Mouse (Mus musculus): Measurements from ENCODE around the gene Smok3c.
"Not testable (repeated sequence)": the region's sequence is repeated elsewhere in the genome, so short reads cannot be mapped to it uniquely, and the experiment has no call there.

The Smok3c gene

DNA sequence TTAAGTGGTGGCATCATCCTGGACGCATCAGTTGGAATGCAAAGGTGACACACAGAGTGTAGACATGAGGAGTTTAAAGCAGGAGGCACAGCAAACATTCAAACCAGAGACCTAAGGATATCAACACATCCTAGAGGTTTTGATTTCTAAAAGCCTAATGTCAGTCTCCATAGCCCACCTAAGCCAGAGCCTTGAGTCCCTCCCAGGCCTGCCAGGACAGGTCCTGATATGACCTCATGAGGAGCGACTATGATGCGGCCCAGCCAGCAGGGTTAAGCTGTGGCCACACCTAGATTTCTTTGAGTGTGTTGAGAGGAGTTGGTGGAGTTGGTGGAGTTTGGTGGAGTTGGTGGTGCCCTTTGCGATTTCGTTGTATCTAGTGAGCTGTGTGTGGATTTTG, at the start of gene Smok3c:
Gene Smok3c, plus strand, starts transcription at position 301 of the 400 bp plus-strand sequence.
- not testable (repeated sequence) for DNase-seq (ENCODE audit: low read depth, low spot score)

DNA sequence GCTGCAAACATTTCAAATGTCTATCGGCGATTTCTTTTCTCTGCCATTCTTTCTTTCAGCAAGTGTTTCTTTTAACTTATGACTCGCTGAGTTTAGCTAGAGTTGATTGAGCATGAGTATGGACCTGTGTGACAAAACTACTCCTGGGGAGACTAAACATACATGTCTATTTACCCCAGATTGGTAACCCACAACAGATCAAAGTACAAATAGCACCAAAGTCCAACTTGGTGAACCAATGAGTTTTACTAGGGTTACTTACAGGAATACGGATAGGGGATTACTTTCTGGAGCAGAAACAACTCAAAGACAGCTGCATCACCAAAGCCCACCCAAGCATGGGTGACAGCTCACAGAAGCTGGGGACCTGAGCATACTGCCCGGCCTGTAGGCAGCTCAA, 43.6 kb upstream of the Smok3c start:
- DNase-seq (ENCODE audit: low read depth, low spot score), result no peak

DNA sequence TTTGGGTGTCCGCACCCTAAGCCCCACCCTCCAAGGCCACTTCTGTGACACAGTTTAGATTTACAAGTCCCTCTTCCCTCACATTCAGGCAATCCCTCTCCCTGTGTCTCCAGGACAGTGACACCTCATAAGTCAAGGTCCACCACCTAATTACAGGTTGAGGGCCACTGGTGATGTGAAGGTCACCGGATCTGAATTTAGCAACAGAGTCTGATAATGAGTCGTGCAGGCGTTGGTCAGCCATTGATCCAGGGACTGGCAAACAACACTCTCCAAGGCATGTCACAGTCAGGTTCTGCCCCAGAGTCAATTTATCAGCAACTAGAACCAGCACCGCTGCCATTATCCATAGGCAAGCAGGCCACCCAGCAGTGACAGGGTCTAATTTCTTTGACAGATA, 40.6 kb upstream of the Smok3c start:
- DNase-seq (ENCODE audit: low read depth, low spot score), result no peak

DNA sequence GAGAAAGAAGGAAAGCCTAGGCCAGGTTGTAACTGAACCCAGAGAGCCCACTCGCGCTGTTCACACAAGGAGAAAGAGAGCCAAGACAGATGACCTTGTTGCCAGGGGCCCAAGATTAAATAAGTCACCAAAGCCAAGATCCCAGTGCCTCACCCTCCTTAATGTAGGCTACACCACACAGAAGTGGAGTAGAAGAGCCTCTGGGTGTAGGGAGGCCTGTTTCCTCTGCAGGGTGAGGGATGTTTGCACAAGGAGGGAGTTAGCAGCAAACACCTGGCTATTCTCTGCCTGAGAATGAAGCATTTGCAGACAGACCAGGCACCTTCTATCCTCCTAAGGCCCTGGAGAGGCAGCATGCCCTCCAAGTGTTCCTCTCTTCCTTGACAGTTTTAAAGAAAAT, 36.5 kb upstream of the Smok3c start:
- DNase-seq (ENCODE audit: low read depth, low spot score), result no peak

DNA sequence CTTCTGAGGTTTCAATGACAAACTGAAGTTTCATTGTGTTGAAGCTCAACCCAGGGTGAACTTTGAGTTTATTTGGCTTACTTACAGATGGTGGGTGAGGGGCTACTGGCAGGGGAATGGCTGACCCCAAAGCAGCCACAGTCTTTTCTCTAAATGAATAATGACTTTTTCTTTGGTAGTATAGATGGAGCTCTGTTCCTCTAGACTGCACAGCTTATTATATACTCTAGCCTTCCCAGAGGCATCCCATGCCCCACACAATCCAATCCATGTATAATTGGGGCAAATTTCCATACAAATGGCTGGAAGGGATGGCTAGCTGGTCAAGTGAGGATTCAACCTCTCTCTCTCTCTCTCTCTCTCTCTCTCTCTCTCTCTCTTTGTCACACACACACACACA, 36.0 kb upstream of the Smok3c start:
- no peak for DNase-seq (ENCODE audit: low read depth, low spot score)

DNA sequence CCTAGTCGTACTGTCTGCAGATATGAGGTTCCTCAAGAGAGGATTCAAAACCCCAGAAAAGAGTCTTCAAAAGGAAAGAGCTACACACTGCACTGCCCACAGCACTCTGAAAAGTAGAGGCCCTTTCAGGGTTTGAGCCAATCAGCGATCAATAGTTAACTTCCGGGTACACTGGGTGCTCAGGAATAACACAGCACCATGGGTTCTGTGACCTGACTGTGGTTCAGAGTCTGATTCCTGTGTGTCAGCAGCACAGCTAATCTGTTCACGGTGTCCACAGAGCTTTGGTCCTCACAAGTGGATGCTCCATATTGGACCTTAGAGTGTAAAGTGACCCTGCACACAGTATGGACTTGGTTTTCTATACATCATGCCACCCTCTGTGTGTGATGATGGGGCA, 33.4 kb upstream of the Smok3c start:
- DNase-seq (ENCODE audit: low read depth, low spot score), result not testable (repeated sequence)

DNA sequence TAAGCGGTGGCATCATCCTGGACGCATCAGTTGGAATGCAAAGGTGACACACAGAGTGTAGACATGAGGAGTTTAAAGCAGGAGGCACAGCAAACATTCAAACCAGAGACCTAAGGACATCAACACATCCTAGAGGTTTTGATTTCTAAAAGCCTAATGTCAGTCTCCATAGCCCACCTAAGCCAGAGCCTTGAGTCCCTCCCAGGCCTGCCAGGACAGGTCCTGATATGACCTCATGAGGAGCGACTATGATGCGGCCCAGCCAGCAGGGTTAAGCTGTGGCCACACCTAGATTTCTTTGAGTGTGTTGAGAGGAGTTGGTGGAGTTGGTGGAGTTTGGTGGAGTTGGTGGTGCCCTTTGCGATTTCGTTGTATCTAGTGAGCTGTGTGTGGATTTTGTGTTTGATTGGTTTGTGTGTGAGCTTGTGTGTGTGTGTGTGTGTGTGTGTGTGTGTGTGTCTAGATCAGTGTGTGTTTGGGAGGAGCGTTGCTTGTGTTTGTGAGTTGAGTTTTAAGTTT, 32.0 kb upstream of the Smok3c start, which contains the start of the genes Smok3a and Smok3b:
Gene Smok3a, plus strand, starts transcription at position 301 of the 519 bp plus-strand sequence.
Gene Smok3b, plus strand, starts transcription at position 469 of the 519 bp plus-strand sequence.
- not testable (repeated sequence) for DNase-seq (ENCODE audit: low read depth, low spot score)

DNA sequence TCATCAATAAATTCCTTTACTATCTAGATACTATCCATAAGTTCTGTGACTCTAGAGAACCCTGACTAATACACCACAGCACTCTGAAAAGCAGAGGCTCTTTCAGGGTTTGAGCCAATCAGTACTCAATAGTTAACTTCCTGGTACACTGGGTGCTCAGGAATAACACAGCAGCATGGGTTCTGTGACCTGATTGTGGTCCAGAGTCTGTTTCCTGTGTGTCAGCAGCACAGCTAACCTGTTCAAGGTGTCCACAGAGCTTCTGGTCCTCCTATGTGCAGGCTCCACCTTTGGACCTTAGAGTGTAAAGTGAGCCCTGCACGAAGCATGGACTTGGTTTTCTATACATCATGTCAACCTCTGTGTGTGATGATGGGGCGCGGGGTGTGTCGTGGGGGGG, 20.8 kb downstream of the Smok3c start:
- no peak for DNase-seq (ENCODE audit: low read depth, low spot score)

DNA sequence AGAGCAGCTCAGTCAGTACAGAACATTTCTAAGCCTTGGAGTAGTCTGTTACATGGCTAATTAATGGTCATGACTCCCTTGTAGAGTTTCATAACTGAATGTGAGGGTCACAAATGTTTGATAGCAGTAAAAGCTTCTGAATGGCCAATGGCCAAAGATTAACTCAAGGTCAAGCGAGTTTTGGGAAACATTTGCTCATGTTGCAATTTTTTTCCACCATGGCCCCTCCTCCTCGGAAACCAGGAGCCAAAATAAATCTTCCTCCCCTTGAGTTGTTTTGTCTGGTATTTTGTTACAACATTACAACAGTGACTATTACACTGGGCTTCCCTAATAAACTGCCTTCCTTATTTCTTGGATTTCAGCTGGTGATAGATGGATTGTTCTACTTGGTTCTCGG, 22.7 kb downstream of the Smok3c start:
- DNase-seq (ENCODE audit: low read depth, low spot score), result no peak

DNA sequence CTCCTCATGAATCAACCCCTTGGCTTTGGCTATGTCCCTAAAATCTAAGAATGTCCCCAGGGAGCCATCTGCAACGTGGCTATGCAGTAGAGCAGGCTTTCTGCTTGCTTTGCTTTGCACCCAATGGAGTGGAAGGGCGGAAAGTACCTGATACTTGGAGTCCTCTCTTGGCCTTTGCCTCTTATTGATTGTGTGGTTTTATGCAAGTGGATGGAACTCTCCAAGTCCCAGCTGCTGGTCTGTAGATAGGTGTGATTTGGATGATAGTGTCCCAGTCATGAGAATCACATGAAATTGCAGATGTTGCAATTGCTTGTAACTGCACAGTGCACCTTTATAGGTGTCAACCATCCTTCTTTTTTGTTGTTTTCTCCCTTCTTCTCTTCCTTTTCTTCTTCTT, 23.2 kb downstream of the Smok3c start:
- DNase-seq (ENCODE audit: low read depth, low spot score), result no peak

DNA sequence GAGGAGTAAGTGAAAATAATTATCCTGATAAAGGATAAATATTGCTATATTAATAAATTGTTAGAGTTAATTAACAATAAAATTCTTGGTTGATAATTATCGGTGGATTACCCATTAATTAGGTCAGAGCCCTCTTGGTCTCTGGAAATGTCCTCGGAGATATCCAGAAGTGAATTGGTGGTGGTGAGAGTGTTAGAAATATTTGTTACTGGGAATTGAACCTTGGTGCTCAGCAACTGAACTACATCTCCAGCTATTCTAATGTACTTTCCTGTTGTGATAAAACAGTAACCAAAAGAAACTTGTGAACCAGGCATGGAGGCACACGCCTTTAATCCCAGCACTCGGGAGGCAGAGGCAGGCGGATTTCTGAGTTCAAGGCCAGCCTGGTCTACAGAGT, 27.5 kb downstream of the Smok3c start:
- DNase-seq (ENCODE audit: low read depth, low spot score), result no peak

DNA sequence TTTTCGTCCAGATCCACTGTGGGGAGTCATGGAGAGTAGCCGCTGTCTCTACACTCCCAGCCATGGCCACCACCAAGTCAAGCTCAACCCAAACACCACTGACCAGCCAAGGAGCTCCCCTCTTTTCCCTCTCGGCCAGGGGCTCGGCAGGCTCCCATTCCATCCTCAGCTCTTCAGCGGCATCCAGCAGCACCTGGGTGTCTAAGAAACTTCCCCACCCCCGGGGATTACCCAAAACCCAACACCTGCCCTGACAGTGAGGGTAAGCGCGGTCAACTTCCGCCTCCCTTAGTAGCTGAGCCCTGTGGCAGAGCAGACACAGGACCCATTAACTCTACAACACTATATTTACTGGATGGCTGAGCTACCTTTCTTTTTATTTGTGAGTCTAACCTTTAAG, 28.5 kb downstream of the Smok3c start:
- DNase-seq (ENCODE audit: low read depth, low spot score), result no peak

DNA sequence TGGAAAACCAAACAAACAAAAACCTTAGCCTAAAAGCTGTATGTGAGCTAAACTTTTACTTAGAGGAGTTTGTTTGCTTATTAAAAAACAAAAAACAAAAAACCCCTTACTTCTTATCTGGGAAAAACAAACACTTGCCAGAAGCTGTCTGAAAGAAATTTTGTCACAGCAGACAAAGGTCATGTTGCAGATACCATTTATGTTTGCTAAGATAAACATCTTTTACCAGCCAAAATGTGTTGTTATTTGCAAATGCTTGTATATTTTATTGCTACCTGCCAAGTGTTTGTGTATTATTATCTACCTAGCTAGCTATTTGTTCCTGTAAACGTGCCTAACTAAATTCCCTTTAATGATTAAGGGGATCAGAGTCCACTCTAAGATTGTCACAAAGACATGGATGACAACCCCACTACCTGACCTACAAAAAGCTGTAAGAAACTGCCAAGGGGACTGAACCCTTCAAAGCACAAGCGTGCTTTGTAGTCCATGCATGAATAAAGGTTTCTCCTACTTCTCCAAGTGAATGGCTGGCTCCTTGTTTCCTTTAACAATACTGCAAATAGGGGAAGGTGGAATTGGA, 30.4 kb downstream of the Smok3c start:
- DNase-seq (ENCODE audit: low read depth, low spot score), result no peak

DNA sequence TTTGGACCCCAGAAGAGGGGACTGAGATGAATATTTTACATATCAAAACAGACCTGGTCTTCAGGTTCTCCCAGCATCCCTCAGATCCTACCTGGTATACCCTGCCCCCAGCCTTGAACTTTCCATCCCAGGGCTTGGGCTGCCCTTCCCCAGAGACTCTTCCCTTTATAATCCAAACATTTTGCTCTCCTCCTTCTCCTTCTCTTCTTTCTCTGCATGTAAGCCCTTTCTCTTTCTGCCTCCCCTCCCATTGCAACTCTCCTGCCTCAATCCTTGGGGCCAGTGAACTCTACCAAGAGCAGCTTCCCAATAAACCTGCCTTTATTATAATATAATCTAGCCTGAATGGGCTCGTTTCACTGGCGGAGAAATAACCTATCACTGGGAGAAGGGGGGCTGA, 30.9 kb downstream of the Smok3c start:
- no peak for DNase-seq (ENCODE audit: low read depth, low spot score)

DNA sequence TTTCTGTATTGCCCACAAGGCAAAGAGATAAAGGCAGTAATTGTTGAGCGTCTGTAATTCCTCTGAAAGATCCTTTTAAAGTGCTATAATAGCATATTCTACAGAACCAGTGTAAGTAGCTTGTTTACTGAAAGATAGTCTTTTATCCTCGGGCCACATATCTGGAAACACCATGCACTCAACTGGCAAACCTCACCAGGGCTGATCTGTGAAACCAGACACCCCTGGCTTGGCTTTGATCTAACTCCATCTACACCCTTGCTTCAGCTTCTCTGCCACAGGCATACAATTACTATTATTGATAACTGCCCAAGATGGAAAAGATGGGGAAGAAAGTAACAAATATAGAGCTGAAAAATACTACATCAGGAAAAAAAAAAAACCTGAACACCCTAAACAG, 31.5 kb downstream of the Smok3c start:
- no peak for DNase-seq (ENCODE audit: low read depth, low spot score)

DNA sequence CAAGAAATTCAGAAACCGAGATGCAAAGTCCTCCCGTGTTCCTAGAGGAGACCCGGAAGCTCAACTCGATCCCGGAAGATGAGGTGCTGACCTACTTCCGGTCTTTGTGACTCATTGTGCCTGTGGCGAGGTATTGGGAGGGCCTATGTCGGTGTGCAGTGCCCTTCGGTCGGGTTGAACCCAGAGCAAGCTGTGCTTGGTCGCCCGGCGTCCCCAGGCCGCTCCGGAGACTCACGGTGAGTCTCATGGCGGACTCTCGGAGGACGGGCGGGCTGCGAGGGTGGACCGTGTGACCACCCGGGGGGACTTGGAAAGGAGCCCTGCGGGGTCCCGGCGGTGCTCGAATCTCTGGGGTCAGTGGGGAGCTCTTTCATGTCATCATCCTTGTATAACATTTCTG, 32.0 kb downstream of the Smok3c start, which contains the start of gene Zkscan1:
Gene Zkscan1, plus strand, starts transcription at position 89 of the 400 bp plus-strand sequence.
- DNase-seq (ENCODE audit: low read depth, low spot score), result peak; percentile 79

DNA sequence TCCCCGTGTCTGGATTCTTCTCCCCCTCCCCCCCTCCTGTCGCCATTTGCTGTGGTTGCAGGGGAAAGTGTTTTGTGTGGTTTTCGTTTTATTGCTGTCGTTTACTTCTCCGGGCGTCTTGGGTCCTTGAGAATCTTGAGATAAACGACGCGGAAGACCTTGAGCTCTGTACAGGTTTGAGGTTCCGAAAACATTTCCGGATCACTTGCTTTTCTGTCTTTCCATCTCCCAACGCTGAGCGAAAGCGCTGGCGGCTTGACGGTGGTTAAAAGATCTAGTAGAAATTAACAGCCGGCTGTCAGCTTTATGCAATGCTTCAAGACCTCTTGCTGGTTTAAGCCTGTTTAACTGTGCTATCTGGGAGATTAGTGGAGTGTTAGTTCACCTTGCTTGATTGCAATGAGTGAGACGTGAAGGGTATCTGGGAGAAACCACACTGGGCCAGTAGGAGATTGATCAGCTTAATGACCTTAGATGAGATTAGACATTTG, 32.5 kb downstream of the Smok3c start:
- DNase-seq (ENCODE audit: low read depth, low spot score), result no peak

DNA sequence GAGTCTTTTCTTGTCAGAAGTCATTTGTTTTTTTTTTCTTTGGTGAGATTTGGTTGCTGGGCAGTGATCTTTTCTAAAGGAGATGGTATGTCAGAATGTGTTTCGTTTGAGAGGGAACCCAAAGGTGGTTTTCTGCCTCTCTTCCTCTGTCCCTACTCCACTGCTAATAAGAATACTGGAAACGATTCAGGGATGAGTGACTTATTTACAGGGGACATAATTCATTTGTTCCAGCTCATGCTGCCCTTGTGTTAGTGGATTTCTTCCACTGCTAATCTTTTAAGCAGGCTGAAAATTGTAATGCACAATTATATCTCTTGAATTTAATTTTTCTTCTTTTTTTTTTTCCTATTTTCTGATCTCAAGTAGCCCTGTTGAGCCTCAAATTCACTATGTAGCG, 33.8 kb downstream of the Smok3c start:
- no peak for DNase-seq (ENCODE audit: low read depth, low spot score)

DNA sequence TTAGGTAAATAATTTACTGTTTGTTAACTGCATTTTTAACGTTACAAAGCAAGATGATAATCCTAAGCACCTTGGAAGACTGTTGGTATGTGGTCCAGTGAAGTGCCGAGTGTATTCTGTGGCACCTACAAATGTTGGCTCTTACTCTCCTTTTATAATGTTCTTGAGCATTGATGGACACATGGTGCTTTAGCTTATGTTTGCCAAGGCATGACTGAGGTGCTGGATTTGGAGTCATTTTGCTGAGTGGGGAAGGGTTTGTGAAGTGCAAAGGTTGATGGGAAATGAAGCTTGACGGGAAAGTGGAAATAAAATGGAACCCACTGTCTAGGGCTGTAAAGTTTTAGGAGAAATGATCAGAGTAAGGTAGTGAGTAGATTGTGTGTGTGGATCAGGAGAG, 35.4 kb downstream of the Smok3c start:
- no peak for DNase-seq (ENCODE audit: low read depth, low spot score)

DNA sequence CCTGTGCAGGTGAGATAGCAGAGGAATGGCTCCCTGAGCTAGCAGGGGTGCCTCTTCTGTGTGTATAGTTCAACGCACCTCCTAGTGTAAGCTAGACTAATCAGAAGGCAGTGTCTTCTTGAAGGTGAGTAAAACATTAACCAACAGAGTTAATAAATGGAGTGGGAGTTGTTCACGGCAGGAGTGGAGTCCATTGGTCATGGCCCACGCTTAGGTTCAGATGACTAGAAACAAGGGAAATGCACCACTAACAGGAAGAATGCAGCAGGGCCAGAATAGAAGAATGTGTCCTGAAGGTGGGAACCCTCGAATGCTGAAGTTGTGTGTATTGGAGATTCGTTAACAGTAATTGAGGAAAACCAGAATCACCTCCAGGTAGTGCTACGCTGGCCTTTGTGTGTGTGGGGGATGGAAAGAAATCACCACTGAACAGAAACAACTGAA, 36.1 kb downstream of the Smok3c start:
- DNase-seq (ENCODE audit: low read depth, low spot score), result no peak

DNA sequence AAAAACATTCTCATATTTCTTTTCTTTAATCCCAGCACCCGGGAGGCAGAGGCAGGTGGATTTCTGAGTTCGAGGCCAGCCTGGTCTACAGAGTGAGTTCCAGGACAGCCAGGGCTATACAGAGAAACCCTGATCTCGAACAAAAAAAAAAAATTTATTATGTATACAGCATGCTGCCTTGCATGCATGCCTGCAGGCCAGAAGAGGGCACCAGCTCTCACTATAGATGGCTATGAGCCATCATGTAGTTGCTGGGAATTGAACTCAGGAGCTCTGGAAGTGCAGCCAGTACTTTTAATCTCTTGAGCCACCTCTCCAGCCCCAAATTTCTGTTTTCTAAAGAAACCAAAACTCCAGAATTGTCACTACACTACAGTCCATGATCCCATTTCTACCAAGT, 37.3 kb downstream of the Smok3c start:
- DNase-seq (ENCODE audit: low read depth, low spot score), result no peak

DNA sequence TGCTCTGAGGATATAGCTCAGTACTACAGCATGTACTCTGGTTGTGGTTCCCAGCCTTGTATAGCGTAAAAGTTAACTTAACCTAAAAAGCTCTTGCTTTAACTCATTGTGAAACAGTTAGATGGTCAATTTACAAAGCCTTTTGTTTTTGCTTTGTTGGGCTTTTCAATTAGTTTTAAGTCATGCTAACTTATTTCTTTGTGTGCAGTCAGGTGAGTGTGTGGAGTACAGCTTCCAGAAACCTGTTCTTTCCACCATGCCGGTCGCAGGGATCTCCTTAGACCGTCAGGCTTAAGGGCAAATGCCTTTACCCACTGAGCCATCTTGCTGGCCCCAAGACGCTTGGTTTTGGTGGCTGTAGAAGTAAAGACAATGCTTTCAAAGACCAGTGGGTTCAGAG, 37.7 kb downstream of the Smok3c start:
- DNase-seq (ENCODE audit: low read depth, low spot score), result no peak

DNA sequence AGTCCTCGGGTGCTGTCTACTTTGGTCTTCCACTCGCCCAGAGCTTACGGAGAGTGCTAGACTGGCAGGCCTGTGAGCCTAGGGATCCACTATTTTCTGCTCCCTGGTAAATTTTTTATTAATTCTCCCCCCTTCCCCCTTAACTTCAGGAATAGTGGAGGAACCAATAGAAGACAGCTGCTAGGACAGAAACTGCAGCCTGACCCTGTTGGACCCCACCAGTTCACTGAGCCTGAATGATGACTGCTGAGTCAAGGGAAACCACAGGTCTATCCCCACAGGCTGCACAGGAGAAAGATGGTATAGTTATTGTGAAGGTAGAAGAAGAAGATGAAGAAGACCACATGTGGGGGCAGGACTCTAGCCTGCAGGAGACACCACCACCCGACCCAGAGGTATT, 39.8 kb downstream of the Smok3c start:
- DNase-seq (ENCODE audit: low read depth, low spot score), result no peak

DNA sequence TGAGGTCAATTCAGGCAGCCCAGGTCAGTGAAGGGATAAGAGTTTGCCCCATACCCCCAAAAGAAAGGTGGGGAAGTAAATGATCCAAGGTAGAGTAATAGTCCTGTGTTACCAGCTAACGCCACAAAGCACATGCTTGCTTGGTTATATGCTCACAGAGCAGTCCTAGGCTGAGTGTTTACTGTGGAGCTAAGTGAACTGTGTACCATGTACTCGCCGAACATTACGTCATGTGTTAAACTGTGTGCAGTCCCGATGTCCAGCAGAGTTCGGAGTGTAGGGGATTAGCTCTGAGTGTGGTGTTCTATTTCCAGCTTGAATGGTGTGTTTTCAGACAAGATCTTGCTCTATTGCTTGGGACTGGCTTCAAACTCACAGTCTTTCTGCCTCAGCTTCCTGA, 41.5 kb downstream of the Smok3c start:
- no peak for DNase-seq (ENCODE audit: low read depth, low spot score)
